Mouse (Mus musculus) gastrocnemius, adult 2 months (tissue): ENCODE data around the gene Gm20479. TPM values are rescaled to one million over a fixed set of nuclear protein-coding genes. Genes with fewer than 3 reads are reported as not detected.

Source experiments
- DNase-seq: peaks from one replicate; pipeline ENCODE4 v3.0.0; 2022
- H3K27ac ChIP-seq: fragments of 200-600 bp; 2 replicates; pipeline ENCODE4 v1.8.1; 2022; ENCODE audit warnings: mild to moderate bottlenecking
- H3K4me3 ChIP-seq: fragments of 200-600 bp; 2 replicates; pipeline ENCODE4 v1.8.1; 2022; ENCODE audit warnings: mild to moderate bottlenecking, moderate library complexity
- CTCF ChIP-seq: fragments of 200-600 bp; IDR thresholded peaks from 2 replicates; pipeline ENCODE4 v1.8.1; 2022; ENCODE audit warnings: antibody characterized with exemption, mild to moderate bottlenecking, moderate library complexity
- intact Hi-C: fragments of 180-260 bp; cut with DNase I; formaldehyde crosslinking; loops from one replicate; pipeline ENCODE4 v1.15.1; 2025
- total RNA-seq, 2 experiments: library from RNA; stranded (reverse); gene quantifications; 2 replicates each; pipeline ENCODE4 v1.2.3; 2021

Gene Gm20479
- total RNA-seq, 2 experiments from 2014 or later = not detected

- no peak for DNase-seq
- intact Hi-C loops = loop anchor here (1.0 kb wide), 2 partner anchors 48 to 82 kb away; no protein-coding TSS in a partner anchor
- H3K4me3 ChIP-seq = no peak overlapping the region
- no peak for TF ChIP-seq CTCF
- no peak overlapping the region for H3K27ac ChIP-seq
These were observed 26.9 kb upstream of the Gm20479 start for GRCm38 (mm10) chr7:27384134-27384533.

DNA sequence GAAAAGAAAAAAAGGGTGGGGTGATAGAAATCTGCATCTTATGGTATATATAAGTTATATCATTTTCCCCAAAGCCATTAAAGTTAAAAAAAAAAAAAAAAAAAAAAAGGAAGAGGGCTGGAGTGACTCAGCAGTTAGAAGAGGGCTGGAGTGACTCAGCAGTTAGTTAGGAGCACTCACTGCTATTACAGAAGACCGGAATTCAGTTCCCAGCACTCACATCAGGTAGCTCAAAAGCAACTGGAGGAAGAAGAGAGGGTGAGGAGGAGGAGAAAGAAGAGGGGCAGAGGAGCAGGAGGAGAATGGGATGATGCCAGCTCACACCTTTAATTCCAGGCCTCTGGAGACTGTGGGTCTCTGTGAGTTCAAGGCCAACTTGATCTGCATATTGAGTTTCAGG is 26.0 kb upstream of the Gm20479 start:
- no peak for TF ChIP-seq CTCF
- Histone ChIP-seq H3K27ac (no peak overlapping the region), H3K4me3 (no peak overlapping the region)
- DNase-seq = no peak
- intact Hi-C loops = no loop called here

GRCm38 (mm10) chr7:27381560-27381959 is 24.3 kb upstream of the Gm20479 start:
- no peak overlapping the region for H3K27ac ChIP-seq
- no peak for DNase-seq
- no peak overlapping the region for H3K4me3 ChIP-seq
- intact Hi-C loops = no loop called here
- no peak for TF ChIP-seq CTCF

GRCm38 (mm10) chr7:27381009-27381408 is 23.8 kb upstream of the Gm20479 start:
- TF ChIP-seq CTCF = no peak
- intact Hi-C loops = no loop called here
- H3K27ac ChIP-seq = no peak overlapping the region
- H3K4me3 ChIP-seq = no peak overlapping the region
- DNase-seq = no peak

DNA sequence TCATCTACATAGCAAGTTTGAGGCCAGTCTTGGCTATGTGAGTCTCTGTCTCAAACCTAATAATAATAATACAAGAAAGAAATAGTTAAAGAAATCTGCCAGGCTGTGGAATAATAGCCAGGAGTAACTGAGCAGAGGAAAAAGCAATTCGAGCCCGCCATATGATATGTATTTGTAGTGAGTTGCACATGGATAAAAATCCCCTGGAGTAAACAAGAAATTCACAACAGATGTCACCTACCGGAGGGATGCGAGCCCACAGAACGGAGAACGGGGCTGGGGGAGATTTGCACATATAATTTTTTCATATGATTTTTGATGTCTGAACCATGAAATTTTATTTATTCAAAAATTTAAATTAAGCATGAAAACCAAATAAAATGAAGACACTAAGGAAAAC is 22.6 kb upstream of the Gm20479 start:
- no peak for TF ChIP-seq CTCF
- DNase-seq = no peak
- Histone ChIP-seq H3K27ac (no peak overlapping the region), H3K4me3 (no peak overlapping the region)
- intact Hi-C loops = no loop called here

DNA sequence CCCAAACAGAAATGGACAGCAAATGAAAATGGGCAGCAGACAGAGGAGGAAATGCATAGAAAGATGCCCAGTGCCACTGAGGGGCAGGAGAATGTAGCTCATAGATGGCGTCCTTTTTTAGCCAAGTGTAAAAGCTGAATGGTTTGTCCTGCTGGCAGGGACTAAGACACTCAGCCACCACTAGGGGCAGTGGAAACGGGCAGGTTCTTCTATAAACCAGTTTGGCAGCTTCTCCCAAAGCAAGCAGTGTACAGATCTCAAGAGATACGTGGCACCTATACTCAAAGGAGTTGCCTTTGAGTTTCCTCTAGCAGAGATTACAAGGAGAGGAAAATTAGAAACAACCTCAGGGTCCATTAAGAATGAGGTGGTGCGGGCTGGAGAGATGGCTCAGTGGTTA is 21.2 kb upstream of the Gm20479 start:
- intact Hi-C loops = no loop called here
- Histone ChIP-seq H3K27ac (no peak overlapping the region), H3K4me3 (no peak overlapping the region)
- no peak for DNase-seq
- peak; percentile 37 for TF ChIP-seq CTCF

GRCm38 (mm10) chr7:27375274-27375673 is 18.1 kb upstream of the Gm20479 start:
- no peak for DNase-seq
- intact Hi-C loops = no loop called here
- Histone ChIP-seq H3K27ac (no peak overlapping the region), H3K4me3 (no peak overlapping the region)
- no peak for TF ChIP-seq CTCF

GRCm38 (mm10) chr7:27371715-27372462 is 14.7 kb upstream of the Gm20479 start:
- H3K4me3 ChIP-seq = peak overlapping the region; percentile 45
- no peak for TF ChIP-seq CTCF
- intact Hi-C loops = no loop called here
- H3K27ac ChIP-seq = no peak overlapping the region
- peak; percentile 29 for DNase-seq

GRCm38 (mm10) chr7:27369111-27369510 is 11.9 kb upstream of the Gm20479 start:
- intact Hi-C loops = no loop called here
- Histone ChIP-seq H3K27ac (no peak overlapping the region), H3K4me3 (no peak overlapping the region)
- no peak for TF ChIP-seq CTCF
- no peak for DNase-seq

GRCm38 (mm10) chr7:27367976-27368375 is 10.8 kb upstream of the Gm20479 start:
- DNase-seq = no peak
- Histone ChIP-seq H3K4me3 (no peak overlapping the region), H3K27ac (no peak overlapping the region)
- intact Hi-C loops = no loop called here
- TF ChIP-seq CTCF = no peak

DNA sequence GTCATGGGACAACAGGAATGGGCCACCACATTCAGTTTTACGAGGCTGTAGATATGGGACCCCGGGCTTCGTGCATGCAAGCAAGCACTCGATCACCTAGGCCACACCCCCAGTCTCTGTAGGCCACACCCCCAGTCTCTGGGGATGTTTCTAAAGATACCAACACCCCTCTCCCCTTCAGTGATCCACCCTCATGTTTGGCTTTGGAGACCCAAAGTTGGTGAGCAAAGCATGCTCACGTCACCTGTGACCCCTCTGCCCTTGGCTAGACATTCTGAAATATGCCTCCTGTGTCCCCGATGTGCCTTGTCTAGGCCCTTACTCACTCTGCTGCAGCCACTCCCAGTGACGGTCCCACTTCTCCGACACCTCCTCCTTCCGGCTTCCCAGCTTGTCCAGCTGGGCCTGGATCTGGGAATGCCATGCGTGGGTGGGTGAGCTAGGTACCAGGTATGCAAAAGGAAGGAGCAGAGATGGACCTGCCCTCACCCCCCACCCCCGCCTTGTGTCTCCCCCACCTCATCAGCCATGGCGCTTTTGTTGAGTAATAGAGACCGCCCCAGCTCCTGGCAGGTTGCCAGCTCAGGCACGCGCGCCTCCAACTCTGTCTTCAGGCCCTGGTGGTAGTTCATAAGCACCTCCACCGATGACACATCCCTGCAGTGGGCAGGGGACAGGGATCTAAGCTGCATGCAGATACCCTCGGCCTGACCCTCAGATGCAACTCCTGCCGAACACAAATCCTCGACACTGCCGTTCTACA is 9.0 kb upstream of the Gm20479 start:
- no peak for TF ChIP-seq CTCF
- DNase-seq = no peak
- Histone ChIP-seq H3K4me3 (no peak overlapping the region), H3K27ac (no peak overlapping the region)
- intact Hi-C loops = no loop called here

DNA sequence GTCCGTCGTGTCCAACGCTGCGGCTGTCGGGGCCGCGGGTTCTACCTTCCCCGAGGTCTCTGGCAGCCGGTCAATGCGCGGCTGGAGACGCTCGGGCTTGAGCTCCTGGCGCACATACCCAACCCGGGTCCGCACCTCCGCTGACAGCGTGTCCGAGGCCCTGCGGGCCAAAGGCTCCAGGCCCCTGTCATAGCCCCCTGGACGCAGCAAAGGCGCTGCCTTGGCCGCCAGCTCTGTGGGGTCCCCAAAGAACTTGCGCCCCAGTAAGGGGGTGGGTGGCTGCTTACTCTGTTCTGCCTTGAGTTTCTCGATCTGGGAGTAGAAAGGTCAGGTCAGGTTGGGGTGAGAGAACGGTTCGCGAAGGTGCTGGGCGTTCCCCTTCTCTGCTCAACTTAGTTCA is 7.2 kb upstream of the Gm20479 start:
- no peak for TF ChIP-seq CTCF
- Histone ChIP-seq H3K4me3 (no peak overlapping the region), H3K27ac (no peak overlapping the region)
- intact Hi-C loops = no loop called here
- no peak for DNase-seq

DNA sequence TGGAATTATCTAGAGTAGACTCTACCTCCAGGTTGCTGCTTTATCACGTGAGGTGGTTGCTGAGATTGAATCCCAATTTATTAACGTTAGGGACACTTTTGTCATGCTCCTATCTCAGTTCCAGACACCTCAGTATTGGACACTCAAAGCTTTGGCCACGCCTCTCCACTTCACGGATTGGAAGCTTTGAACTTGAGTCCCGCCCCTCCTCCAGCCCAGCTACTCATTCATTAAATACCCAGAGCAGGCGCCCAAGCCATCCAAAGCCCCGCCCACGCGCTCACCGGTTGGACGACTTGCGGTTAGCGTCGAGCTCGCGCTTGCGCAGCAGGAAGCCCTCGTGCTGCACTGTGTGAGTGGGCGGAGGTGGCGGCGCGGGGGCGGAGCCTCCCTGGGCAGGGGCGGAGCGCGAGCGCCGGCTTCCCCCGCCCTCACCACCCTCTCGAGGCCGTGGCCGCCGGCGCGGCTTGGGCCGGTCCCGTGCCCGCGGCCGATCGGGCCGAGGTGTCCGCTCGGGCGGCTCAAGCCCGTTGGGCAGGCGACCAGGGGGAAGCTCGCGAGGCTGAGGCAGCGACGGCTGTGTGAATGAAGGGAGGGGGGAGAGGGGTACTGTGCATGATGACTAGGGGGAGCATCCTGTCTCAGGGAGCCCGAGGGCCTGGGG is 4.2 kb upstream of the Gm20479 start:
- no peak for TF ChIP-seq CTCF
- intact Hi-C loops = no loop called here
- peak overlapping the region; percentile 71 for H3K4me3 ChIP-seq
- no peak overlapping the region for H3K27ac ChIP-seq
- peak; percentile 99 for DNase-seq
